Mouse (Mus musculus) hindbrain, embryonic 16.5 days (tissue): ENCODE results near the gene Arsa. TPM values are rescaled to one million over a fixed set of nuclear protein-coding genes. Genes with fewer than 3 reads are reported as not detected.
A peak's percentile ranks its signal among the peaks of the same experiment; 100 is the strongest.

Experiments used
- ATAC-seq: fragments of 200-750 bp; cut with Nextera tagmentation; 2 replicates; pipeline ENCODE4 v1.8.0; 2017; ENCODE audit warnings: moderate TSS enrichment, moderate library complexity
- H3K27ac ChIP-seq: fragments of 300-500 bp; sonication (generic); 2 replicates; pipeline ENCODE4 v1.5.1; 2014; ENCODE audit warnings: low read depth, mild to moderate bottlenecking, control low read depth, low read length, moderate library complexity
- H3K27me3 ChIP-seq: fragments of 300-500 bp; sonication (generic); replicated peaks from 2 replicates; pipeline ENCODE4 v1.6.1; 2014; ENCODE audit warnings: low read length; ENCODE audit not compliant: control insufficient read depth, insufficient read depth
- H3K36me3 ChIP-seq: fragments of 300-500 bp; sonication (generic); 2 replicates; pipeline ENCODE4 v1.6.1; 2014; ENCODE audit warnings: mild to moderate bottlenecking, low read length, moderate library complexity, mixed read lengths; ENCODE audit not compliant: control insufficient read depth, insufficient read depth
- H3K4me1 ChIP-seq: fragments of 300-500 bp; sonication (generic); 2 replicates; pipeline ENCODE4 v1.6.1; 2014; ENCODE audit warnings: low read depth, low read length; ENCODE audit not compliant: control insufficient read depth, insufficient read depth
- H3K4me2 ChIP-seq: fragments of 300-500 bp; sonication (generic); 2 replicates; pipeline ENCODE4 v1.6.1; 2014; ENCODE audit warnings: mild to moderate bottlenecking, low read length, control low read depth, moderate library complexity
- H3K4me3 ChIP-seq: fragments of 300-500 bp; sonication (generic); 2 replicates; pipeline ENCODE4 v1.5.1; 2014; ENCODE audit warnings: mild to moderate bottlenecking, low read length, control low read depth, moderate library complexity
- H3K9ac ChIP-seq: fragments of 300-500 bp; sonication (generic); 2 replicates; pipeline ENCODE4 v1.6.1; 2014; ENCODE audit warnings: low read depth, mild to moderate bottlenecking, control low read depth, low read length, moderate library complexity
- H3K9me3 ChIP-seq: fragments of 300-500 bp; sonication (generic); 2 replicates; pipeline ENCODE4 v1.6.1; 2014; ENCODE audit warnings: mild to moderate bottlenecking, low read length, moderate library complexity; ENCODE audit not compliant: control insufficient read depth
- WGBS: fragments of 180-500 bp; shearing (Covaris S2); extraction: QIAGEN DNeasy Blood & Tissue Kit; methylation state at CpG from one replicate; pipeline ENCODE4 v1.1.7; 2014; 5-methylcytosine and 5-hydroxymethylcytosine counted together
- polyA plus RNA-seq: library from polyadenylated mRNA; unstranded; fragments of >200 nt; fragmentation: Nextera tagmentation; extraction: Ambion mirVana; gene quantifications from 2 replicates; pipeline ENCODE4 v1.2.1, GENCODE M21; 2015

The Arsa gene
- polyA plus RNA-seq, result 35.4 and 37.3 TPM in 2 replicates

- Histone ChIP-seq H3K9ac (peak within 1 kb of the TSS; percentile 78), H3K4me2 (peak within 1 kb of the TSS; percentile 94), H3K4me1 (peaks cover 18% of the 10 kb centered on the region), H3K27me3 (no peaks in the 10 kb centered on the region), H3K27ac (peak within 1 kb of the TSS; percentile 88), H3K9me3 (no peaks in the 10 kb centered on the region), H3K4me3 (peak within 1 kb of the TSS; percentile 73), H3K36me3 (no peaks in the 10 kb centered on the region)
- 28% methylated on average over 9 of the region's 9 CpGs for WGBS
- no peak for ATAC-seq
These were observed at the start of gene Arsa for GRCm38 (mm10) chr15:89477091-89477491. Arsa (minus strand) TSS chr15:89477425.

DNA sequence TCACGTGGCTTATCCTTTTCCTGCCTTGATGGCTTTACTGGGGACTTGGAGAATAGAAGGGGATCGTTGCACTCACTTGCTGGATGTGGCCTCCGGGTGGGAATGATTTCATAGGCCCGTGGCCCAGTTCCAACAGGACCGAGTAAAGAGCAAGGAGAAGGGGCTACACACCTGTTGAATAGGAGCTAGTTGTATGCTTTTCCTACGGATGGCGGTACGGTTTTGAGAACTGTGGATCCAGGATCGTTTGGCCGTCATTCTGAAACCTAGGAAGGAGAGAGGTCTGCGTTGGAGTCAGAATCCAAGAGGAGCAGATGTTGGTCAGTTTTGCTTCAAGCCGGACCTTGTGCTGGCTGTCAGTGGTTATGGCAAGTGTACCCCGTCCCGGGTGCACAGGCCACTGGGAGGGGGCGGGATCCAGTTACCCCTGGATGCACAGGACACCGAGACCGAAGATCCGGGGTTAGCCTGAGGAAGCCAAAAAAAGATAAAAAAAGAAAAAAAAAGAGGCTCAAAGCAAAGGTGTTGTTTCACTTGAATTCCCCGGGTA, 49.6 kb upstream of the Arsa start:
- H3K27ac ChIP-seq, result no peak overlapping the region
- H3K4me1 ChIP-seq, result peaks cover 14% of the 10 kb centered on the region
- no peak for ATAC-seq
- no peak overlapping the region for H3K4me3 ChIP-seq
- 90% methylated on average over 19 of the region's 19 CpGs for WGBS
- 0 out of 2 replicates have a peak, but pooled peaks cover 2% of the 10 kb centered on the region for H3K27me3 ChIP-seq
- H3K4me2 ChIP-seq, result no peak overlapping the region
- H3K36me3 ChIP-seq, result 0 out of 2 replicates have a peak, but pooled peaks cover 4% of the 10 kb centered on the region
- no peak overlapping the region for H3K9ac ChIP-seq
- no peaks in the 10 kb centered on the region for H3K9me3 ChIP-seq

- WGBS, result 81% methylated on average over 7 of the region's 7 CpGs
- Histone ChIP-seq H3K9ac (no peak overlapping the region), H3K27me3 (0 out of 2 replicates have a peak, but pooled peaks cover 2% of the 10 kb centered on the region), H3K36me3 (0 out of 2 replicates have a peak, but pooled peaks cover 4% of the 10 kb centered on the region), H3K4me2 (no peak overlapping the region), H3K4me1 (peaks cover 14% of the 10 kb centered on the region), H3K27ac (no peak overlapping the region), H3K4me3 (no peak overlapping the region), H3K9me3 (no peaks in the 10 kb centered on the region)
- no peak for ATAC-seq
These were observed 48.7 kb upstream of the Arsa start for GRCm38 (mm10) chr15:89525896-89526295.

GRCm38 (mm10) chr15:89525464-89525863, 48.2 kb upstream of the Arsa start:
- no peak overlapping the region for H3K27ac ChIP-seq
- H3K4me2 ChIP-seq, result no peak overlapping the region
- no peak for ATAC-seq
- 93% methylated on average over 8 of the region's 8 CpGs for WGBS
- H3K36me3 ChIP-seq, result 0 out of 2 replicates have a peak, but pooled peaks cover 4% of the 10 kb centered on the region
- no peaks in the 10 kb centered on the region for H3K9me3 ChIP-seq
- H3K9ac ChIP-seq, result no peak overlapping the region
- 0 out of 2 replicates have a peak, but pooled peaks cover 2% of the 10 kb centered on the region for H3K27me3 ChIP-seq
- H3K4me3 ChIP-seq, result no peak overlapping the region
- peaks cover 14% of the 10 kb centered on the region for H3K4me1 ChIP-seq

DNA sequence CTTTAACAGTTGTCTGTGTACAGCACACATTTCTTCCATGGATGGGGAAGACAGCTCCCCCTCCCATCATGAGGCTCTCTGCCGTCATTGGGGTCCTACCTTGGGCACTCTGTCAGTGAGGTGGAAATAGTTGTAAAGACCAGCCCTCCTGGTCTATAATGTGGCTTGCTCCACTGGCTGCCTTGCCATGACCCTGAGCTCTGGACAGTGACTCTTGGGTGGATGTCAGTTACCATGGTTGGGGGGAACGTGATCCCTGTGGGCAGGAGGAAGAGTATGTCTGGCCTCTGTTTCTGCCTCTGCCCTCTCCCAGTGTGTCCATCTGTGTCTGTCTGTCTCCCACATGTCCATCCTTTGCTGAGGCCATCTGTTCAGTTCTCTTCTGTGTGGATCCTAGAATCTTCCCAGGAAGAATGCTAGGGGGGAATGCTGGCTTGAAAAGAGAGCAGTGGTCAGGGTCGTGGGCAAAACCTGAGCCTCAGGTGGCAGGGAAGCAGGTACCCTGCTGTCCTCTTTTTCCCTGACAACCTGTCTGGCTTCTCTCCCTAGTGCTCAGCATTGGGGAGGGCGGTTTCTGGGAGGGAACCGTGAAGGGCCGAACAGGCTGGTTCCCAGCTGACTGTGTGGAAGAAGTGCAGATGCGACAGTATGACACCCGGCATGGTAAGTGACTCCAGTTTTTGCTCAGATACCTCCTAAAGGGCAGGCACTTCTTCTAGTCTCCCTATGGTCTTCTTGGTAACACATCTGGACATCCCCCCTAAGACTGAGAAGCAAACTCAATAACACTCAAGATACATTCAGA, 47.6 kb upstream of the Arsa start:
- no peak for ATAC-seq
- H3K9ac ChIP-seq, result peak overlapping the region; percentile 70

DNA sequence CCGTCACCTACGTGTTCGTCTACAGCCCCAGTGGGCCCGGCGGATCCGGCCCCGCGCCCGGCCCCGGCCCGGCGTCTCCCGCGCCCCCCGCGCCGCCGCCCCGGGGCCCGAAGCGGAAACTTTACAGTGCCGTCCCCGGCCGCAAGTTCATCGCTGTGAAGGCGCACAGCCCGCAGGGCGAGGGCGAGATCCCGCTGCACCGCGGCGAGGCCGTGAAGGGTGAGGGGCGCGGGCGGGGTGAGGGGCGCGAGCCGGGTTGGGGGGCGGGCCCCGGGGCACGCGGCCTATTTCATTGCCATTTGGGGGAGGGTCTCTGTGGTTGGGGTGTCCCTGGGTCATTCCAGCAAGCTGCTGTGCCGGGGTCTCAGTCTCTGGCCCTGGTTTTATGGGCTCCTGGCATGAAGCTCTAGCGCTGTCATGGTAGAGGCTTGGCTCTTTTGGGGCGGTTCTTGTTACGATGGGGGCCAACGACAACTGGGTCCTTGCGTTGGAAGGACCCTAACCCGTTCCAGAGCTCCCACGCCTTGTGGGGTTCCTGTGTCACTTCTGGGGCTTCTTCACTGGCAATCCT, 46.9 kb upstream of the Arsa start:
- peak overlapping the region; percentile 90 for H3K4me2 ChIP-seq
- 0 out of 2 replicates have a peak, but pooled peaks have one; percentile 11 for ATAC-seq
- 0 out of 2 replicates have a peak, but pooled peaks cover 4% of the 10 kb centered on the region for H3K36me3 ChIP-seq
- peaks cover 14% of the 10 kb centered on the region for H3K4me1 ChIP-seq
- H3K4me3 ChIP-seq, result peak overlapping the region; percentile 68
- 4% methylated on average over 42 of the region's 52 CpGs for WGBS
- H3K27me3 ChIP-seq, result 0 out of 2 replicates have a peak, but pooled peaks cover 2% of the 10 kb centered on the region
- no peaks in the 10 kb centered on the region for H3K9me3 ChIP-seq
- peak overlapping the region; percentile 70 for H3K9ac ChIP-seq
- H3K27ac ChIP-seq, result no peak overlapping the region

More for the DNA sequence above, 47.6 kb upstream of the Arsa start:
- 65% methylated on average over 8 of the region's 8 CpGs for WGBS
- H3K4me1 ChIP-seq, result peaks cover 14% of the 10 kb centered on the region
- peak overlapping the region; percentile 90 for H3K4me2 ChIP-seq
- H3K36me3 ChIP-seq, result 0 out of 2 replicates have a peak, but pooled peaks cover 4% of the 10 kb centered on the region
- peak overlapping the region; percentile 68 for H3K4me3 ChIP-seq
- no peak overlapping the region for H3K27ac ChIP-seq
- H3K9me3 ChIP-seq, result no peaks in the 10 kb centered on the region
- 0 out of 2 replicates have a peak, but pooled peaks cover 2% of the 10 kb centered on the region for H3K27me3 ChIP-seq

DNA sequence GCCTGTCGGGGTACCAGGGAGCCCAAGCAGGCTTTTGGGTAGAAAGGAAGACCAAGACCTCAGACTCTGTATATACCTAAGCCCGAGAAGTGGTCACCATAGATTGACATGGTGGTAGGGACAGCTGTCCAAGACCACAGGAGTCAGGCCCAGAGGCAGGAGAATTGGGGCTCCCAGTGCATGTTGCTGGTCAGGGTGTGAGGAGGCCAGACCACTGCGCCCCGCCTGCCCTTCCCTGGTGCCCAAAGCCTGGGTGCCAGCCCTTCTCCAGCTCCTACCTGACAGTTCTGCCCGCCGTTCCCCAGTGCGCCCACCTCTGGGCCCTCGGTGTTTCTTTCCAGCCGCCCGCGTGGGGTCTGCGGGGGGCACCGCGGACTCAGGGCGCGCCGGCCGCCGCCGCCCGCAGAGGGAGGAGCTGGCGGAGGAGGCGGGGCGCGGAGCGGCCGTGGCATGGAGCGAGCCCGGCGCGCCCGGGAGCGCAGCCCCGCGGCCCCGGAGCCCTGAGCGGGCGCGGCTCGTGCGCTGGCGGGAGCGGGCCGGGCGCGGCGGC, 46.1 kb upstream of the Arsa start:
- H3K27me3 ChIP-seq, result 0 out of 2 replicates have a peak, but pooled peaks cover 2% of the 10 kb centered on the region
- peaks cover 14% of the 10 kb centered on the region for H3K4me1 ChIP-seq
- ATAC-seq, result peak; percentile 56
- WGBS, result 9% methylated on average over 25 of the region's 47 CpGs
- H3K27ac ChIP-seq, result no peak overlapping the region
- H3K36me3 ChIP-seq, result 0 out of 2 replicates have a peak, but pooled peaks cover 6% of the 10 kb centered on the region
- peak overlapping the region; percentile 70 for H3K9ac ChIP-seq
- H3K4me2 ChIP-seq, result peak overlapping the region; percentile 90
- no peaks in the 10 kb centered on the region for H3K9me3 ChIP-seq
- peak overlapping the region; percentile 68 for H3K4me3 ChIP-seq

GRCm38 (mm10) chr15:89522566-89523282, 45.5 kb upstream of the Arsa start:
- H3K36me3 ChIP-seq, result 0 out of 2 replicates have a peak, but pooled peaks cover 8% of the 10 kb centered on the region
- 87% methylated on average over 10 of the region's 10 CpGs for WGBS
- H3K4me1 ChIP-seq, result peaks cover 14% of the 10 kb centered on the region
- H3K4me3 ChIP-seq, result no peak overlapping the region; the same call in 1 of the 2 replicates
- H3K27ac ChIP-seq, result no peak overlapping the region
- 0 out of 2 replicates have a peak, but pooled peaks cover 2% of the 10 kb centered on the region for H3K27me3 ChIP-seq
- no peak for ATAC-seq
- peak overlapping the region; percentile 90 for H3K4me2 ChIP-seq
- H3K9ac ChIP-seq, result no peak overlapping the region
- no peaks in the 10 kb centered on the region for H3K9me3 ChIP-seq
